Mouse (Mus musculus) duodenum, adult 2 months (tissue): Measurements from ENCODE around the gene Vmp1. TPM values are rescaled to one million over a fixed set of nuclear protein-coding genes. Genes with fewer than 3 reads are reported as not detected.

ENCODE experiments used
- polyA plus RNA-seq: library from polyadenylated mRNA; depleted of rRNA; stranded (reverse); fragments of >200 nt; gene quantifications from 2 replicates; pipeline ENCODE4 v1.2.3, GENCODE M21; 2012; ENCODE audit warnings: low replicate concordance; rRNA removed

Gene Vmp1
- polyA plus RNA-seq, result 33.0 and 41.0 TPM in 2 replicates

DNA sequence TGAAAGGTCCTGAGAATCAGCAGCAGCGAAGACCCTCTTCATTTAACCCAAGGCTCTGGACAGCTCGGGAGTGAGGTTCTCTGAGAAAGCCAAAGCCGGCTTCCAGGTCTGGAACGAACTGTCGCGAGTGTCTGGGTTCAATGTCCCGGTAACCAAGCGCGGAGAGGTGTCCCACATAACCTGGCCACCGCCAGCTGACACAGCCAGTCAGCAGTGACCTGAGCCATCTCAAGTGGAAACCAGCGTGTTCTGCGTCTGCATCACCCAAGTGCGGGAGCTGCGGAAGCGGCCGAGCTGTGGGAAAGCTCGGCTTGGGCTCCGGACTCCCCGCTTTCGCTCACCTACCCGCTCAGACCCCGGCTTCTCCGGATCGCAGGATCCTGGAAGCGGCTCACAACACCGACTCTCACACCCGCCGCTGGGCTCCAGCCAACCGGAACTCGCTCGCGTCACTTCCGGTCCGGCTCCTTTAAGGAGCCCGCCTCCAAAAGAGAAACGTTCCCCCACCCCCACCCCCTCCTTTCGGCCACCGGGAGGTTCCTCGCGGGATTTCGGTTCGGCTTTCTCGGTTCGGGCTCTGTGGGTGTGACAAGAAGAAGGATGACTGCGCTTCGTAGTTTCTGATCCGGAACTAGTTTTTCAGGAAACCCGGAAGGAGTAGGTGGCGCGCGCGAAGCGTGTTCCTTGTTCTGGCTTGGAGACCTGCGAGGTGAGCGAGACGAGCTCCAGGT lies at the start of gene Vmp1, which contains the start of gene Ptrh2:
Gene Vmp1, minus strand, starts transcription at position 442 of the 731 bp plus-strand sequence.
Gene Ptrh2, plus strand, starts transcription at position 591 of the 731 bp plus-strand sequence.

GRCm38 (mm10) chr11:86544639-86545299 lies 138.9 kb downstream of the Vmp1 start, which contains the start of the genes Rps6kb1 and Tubd1:
Gene Rps6kb1, minus strand, starts transcription at chr11:86544805.
Gene Tubd1, plus strand, starts transcription at chr11:86544991.

Other genes starting within 250 kb of the Vmp1 start
- gene Rnft1, start 199.2 kb downstream of the Vmp1 start, polyA plus RNA-seq, result 1.1 and 1.8 TPM in 2 replicates
- 1.6 and 1.7 TPM in 2 replicates for gene Rps6kb1, start 139.0 kb downstream of the Vmp1 start, polyA plus RNA-seq
- gene Tubd1, start 138.8 kb downstream of the Vmp1 start, polyA plus RNA-seq, result 0.90 and 1.0 TPM in 2 replicates
- gene Ptrh2, start 149 bp upstream of the Vmp1 start, polyA plus RNA-seq, result 1.2 and 2.5 TPM in 2 replicates
- gene Cltc, start 73.7 kb upstream of the Vmp1 start, polyA plus RNA-seq, result 57.6 and 71.1 TPM in 2 replicates
- gene Dhx40, start 123.9 kb upstream of the Vmp1 start, polyA plus RNA-seq, result 0.62 and 0.83 TPM in 2 replicates